Mouse (Mus musculus) adrenal gland, adult 8-10 months (tissue): ENCODE data around the gene Tram1l1. TPM values are rescaled to one million over a fixed set of nuclear protein-coding genes. Genes with fewer than 3 reads are reported as not detected.
"Not testable (repeated sequence)": the region's sequence is repeated elsewhere in the genome, so short reads cannot be mapped to it uniquely, and the experiment has no call there.

ENCODE experiments used
- DNase-seq: peaks from one replicate; pipeline ENCODE4 v3.0.0; 2022
- total RNA-seq, 4 experiments: library from RNA; stranded (reverse); gene quantifications; 2 replicates each; pipeline ENCODE4 v1.2.4; 2022

Tram1l1 gene
- 1 to 10 TPM; 1.6 to 2.5 (median 2.0) TPM for total RNA-seq

DNA sequence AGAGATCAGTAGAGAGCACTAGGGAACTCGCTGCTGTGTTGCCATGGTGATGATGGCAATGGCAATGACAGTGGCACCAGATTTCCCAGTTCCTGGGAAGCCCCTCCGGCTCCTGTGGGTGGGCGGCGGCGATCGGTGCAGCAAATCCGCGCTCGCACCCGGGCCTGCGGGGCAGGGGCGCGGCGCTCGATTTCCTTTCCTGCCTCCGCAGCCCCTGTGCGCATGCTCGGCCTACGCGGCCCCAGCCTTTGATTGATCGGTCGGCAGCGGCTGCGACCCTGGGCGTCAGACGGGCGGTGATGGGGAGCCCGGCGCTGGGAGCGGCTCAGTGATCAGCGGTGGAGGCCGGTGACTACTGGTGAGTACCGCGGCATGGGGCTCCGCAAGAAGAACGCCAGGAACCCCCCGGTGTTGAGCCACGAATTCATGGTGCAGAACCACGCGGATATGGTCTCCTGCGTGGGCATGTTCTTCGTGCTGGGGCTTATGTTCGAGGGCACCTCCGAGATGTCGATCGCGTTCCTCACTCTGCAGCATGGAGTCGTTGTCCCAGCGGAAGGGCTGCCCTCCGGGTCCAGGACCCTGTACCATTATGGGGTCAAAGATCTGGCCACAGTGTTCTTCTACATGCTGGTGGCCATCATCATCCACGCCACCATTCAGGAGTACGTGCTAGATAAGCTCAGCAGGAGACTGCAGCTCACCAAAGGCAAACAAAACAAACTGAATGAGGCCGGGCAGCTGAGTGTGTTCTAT, at the start of gene Tram1l1:
TSS of gene Tram1l1 (plus strand) at position 35 of the 756 bp plus-strand sequence.
- peak; percentile 12 for DNase-seq

DNA sequence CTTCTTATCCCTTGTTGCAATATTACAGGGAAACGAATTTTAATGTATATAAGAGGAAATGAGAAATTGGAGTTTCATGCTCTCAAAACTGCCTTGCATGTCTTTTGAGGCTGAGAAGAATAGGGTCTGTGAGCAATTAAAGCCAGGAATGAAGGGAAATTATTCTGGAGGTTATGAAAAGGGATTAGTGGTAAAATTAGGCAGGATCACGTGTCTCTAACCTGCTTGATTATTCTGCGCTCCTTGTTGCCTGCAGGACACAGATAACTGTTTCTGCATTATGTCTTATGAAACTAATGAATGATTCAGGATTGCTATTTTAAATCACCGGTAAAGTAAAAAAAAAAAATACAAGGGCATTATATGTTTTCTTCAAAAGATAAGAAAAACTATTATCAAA, 49.4 kb upstream of the Tram1l1 start:
- DNase-seq = no peak

DNA sequence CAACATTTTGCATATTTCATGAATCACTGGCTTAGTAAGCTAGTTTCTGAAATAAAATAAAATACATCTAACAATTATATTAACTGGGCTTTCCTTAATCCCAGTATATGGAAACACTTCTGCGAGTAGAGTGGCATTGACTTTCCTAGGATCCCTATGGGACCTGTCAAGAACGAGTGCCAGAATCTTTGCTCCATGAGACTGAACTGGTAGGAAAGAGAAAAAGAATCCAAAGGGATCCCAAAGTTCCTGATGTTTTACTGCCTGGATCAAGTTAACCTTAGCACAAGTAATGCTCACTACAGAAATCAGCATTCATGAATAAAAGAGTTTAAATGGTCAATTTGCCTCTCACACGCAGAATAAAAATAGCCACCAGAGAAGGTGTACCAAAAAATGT, 49.0 kb upstream of the Tram1l1 start:
- no peak for DNase-seq

DNA sequence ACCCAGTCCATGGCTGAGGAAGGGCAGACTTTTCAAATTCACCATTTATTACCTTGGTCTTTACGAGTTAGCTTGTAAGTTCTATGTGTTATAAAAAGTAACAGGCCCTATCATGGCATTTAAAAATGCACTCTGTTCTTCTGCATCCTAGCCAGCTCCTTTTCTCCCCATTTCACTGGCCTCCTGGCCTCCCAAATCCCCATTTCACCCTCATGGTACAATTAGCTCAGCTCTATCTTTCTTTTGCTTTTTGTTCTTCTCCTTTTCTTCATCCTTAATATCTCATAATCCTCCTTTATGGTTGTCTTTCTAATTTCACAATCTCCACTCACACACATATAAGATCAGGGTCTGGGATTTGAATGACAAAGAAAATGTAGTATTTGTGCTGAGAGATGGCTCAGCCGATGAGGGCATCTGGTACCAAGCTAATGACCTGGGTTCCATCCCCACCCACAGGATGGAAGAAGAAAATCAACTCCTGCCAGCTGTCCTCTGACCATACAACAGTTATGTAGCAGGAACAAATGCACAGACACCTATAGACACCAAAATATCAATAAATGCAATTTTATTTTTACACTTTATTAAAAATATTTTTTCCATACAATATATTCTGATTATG, 48.1 kb upstream of the Tram1l1 start:
- no peak for DNase-seq

DNA sequence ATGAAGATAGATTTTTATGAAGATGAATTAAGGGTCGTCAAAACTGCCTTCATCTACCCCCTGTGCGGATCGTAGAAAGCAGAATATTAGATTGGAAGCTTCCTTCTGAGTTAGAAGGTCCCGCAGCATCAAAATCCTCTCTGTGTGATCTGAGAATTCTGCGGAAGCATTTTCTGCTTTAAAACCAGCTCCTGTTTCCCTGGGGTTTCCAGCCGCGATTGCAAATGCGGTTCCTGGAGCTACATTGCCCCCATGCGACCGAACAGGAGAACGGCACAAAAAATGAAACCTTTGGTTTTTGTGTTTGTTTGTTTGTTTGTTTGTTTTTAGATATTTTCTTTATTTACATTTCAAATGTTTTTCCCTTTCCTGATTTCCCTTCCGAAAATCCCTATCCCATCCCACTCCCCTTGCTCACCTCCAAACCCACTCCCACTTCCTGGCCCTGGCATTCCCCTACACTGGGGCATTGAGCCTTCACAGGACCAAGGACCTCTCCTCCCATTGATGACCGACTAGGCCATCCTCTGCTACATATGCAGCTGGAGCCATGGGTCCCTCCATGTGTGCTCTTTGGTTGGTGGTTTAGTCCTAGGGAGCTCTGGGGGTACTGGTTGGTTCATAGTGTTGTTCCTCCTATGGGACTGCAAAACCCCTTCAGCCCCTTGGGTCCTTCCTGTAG, 45.6 kb upstream of the Tram1l1 start:
- not testable (repeated sequence) for DNase-seq

DNA sequence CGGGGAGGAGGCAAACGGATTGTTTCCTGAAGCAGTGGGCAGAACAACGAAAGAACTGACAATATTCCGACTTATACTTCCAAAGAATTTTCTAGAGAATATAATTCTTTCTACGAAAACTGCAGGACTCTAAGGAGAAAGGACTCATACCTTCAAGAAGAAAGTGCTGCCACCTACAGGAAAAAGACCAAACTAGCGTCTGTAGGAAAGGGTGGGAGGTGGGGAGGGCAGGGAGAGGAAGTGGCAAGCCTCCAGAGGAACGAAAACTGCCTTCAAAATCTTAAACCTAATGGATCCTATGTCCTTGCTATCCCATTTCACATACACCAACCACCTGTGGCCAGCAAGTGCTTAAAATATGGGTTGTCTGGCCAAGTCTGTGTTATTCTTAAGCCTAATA, 31.7 kb upstream of the Tram1l1 start:
- DNase-seq = not testable (repeated sequence)

DNA sequence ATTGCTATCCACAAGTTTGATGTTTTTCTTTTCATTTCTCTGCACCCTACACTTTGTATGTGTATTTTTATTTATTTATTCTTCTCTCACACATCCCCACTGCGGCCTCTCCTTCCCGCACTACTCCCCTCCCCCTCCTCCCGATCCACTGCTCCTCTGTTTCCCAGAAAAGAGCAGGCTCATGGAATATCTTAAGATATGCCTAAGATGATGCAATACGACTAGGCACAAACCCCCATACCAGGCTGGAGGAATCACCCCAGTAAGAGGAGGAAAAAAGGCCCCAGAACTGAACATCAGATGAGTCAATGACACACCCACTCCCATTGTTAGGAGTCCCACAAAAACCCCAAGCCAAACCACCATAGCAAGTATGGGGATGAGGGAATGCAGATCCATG, 1.4 kb upstream of the Tram1l1 start:
- DNase-seq = no peak

DNA sequence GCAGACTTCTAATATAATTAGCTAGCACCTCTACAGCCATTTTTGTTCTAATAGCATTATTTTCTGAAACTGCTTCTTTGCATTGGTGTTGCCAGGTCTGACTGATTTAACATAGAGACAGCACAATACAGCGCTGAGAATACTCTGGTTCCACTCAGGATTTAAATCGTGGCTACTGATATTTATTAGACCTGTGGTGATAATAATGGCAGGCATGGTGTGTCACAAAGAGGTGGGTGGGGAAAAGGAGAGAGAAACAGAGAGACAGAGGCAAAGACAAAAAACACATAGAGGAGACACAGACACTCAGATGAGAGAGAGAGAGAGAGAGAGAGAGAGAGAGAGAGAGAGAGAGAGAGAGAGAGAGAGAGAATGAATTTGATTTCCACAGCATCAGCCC, 257 bp upstream of the Tram1l1 start:
- DNase-seq = no peak

DNA sequence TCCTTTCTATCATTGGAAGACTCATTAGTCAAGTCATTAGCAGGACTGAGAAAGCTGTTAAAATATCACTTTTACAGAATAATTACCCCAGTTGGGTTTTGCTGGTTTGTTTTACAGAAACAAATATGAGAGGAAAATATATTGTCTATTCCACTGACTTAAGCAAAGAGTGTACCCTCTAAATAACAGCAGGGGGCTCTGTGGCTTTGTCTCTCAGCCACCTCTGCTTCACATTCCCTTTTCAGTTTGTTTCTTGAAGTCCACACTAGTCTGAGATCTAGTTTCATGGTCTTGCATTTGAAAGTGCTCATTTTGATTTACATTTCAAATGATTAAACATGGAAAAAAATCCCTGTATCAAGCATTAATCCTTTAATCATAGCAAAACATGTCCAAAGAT, 25.8 kb downstream of the Tram1l1 start:
- DNase-seq = no peak

DNA sequence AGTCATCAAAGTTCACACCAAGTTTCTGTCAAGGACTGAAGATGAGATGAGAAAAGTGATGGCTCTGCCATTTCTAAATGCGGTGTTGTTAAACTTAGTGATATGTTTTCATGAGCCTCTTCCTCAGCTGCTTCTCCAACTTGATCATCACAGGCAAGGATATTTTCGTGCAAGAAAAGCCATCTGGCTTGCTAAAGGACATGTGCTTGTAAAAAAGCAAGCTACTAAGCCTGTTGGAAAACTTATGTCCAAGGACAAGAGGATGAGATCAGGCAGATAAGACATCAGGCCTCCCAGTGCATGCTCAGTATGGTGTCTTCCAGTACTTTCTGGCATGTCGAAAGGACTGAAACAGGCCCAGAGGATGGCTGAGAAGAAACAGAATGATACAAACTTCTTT, 36.9 kb downstream of the Tram1l1 start:
- no peak for DNase-seq

DNA sequence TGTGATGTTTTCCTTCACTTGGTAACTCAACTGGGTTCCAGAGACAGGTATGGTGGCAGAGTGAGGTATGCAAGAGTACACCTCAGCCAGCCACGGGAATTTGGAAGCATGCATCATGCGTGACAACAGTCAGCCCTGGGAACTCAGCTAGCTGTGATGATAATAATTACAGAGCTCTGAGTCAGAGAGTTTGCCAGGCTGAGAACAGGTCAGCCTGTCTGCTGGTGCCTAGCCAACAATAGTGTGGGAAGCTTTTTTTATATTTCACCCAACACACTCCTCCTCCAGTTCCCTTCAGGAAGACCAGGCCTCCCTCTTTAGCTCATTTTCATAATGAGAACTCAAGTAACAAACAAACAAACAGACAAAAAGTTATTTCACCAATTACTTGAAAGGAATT, 51.4 kb downstream of the Tram1l1 start:
- DNase-seq = no peak

Other genes with a start within 250 kb of the Tram1l1 start
- not detected for gene 1700006A11Rik, start 105.2 kb downstream of the Tram1l1 start, total RNA-seq